Mouse (Mus musculus) intestine, postnatal 0 days (tissue): Measurements from ENCODE around the gene Olfr1046. TPM values are rescaled to one million over a fixed set of nuclear protein-coding genes. Genes with fewer than 3 reads are reported as not detected.
"Not testable (repeated sequence)": the region's sequence is repeated elsewhere in the genome, so short reads cannot be mapped to it uniquely, and the experiment has no call there.

Experiments
- ATAC-seq: fragments of 200-750 bp; cut with Nextera tagmentation; 2 replicates; pipeline ENCODE4 v1.8.0; 2017; ENCODE audit warnings: mild to moderate bottlenecking, moderate TSS enrichment, moderate library complexity
- H3K27ac ChIP-seq: fragments of 300-500 bp; sonication (generic); 2 replicates; pipeline ENCODE4 v1.5.1; 2014; ENCODE audit warnings: mild to moderate bottlenecking, low read depth, low read length, moderate library complexity
- H3K27me3 ChIP-seq: fragments of 300-500 bp; sonication (generic); replicated peaks from 2 replicates; pipeline ENCODE4 v1.6.1; 2014; ENCODE audit warnings: low read length, mixed read lengths; ENCODE audit not compliant: control insufficient read depth, insufficient read depth
- H3K36me3 ChIP-seq: fragments of 300-500 bp; sonication (generic); 2 replicates; pipeline ENCODE4 v1.6.1; 2014; ENCODE audit warnings: mild to moderate bottlenecking, moderate library complexity; ENCODE audit not compliant: control insufficient read depth, insufficient read depth
- H3K4me1 ChIP-seq: fragments of 300-500 bp; sonication (generic); replicated peaks from 2 replicates; pipeline ENCODE4 v1.6.1; 2014; ENCODE audit warnings: antibody characterized with exemption, low read length, mixed read lengths; ENCODE audit not compliant: control insufficient read depth, insufficient read depth
- H3K4me2 ChIP-seq: fragments of 300-500 bp; sonication (generic); replicated peaks from 2 replicates; pipeline ENCODE4 v1.6.1; 2014; ENCODE audit warnings: low read depth, mild to moderate bottlenecking, moderate library complexity
- H3K4me3 ChIP-seq: fragments of 300-500 bp; sonication (generic); 2 replicates; pipeline ENCODE4 v1.5.1; 2014; ENCODE audit warnings: low read depth, low read length
- H3K9ac ChIP-seq: fragments of 300-500 bp; sonication (generic); 2 replicates; pipeline ENCODE4 v1.6.1; 2014; ENCODE audit warnings: mild to moderate bottlenecking, low read depth, low read length
- H3K9me3 ChIP-seq: fragments of 300-500 bp; sonication (generic); 2 replicates; pipeline ENCODE4 v1.6.1; 2016; ENCODE audit warnings: mixed run types; ENCODE audit not compliant: control insufficient read depth
- CTCF ChIP-seq: sonication (generic); IDR thresholded peaks from 2 replicates; pipeline ENCODE4 v1.5.1; 2016; ENCODE audit warnings: low read depth, mild to moderate bottlenecking, control low read depth, antibody characterized with exemption, moderate library complexity
- whole genome bisulfite sequencing: fragments of 180-500 bp; shearing (Covaris S2); extraction: QIAGEN DNeasy Blood & Tissue Kit; methylation state at CpG from one replicate; pipeline ENCODE4 v1.1.7; 2014; 5-methylcytosine and 5-hydroxymethylcytosine counted together
- polyA plus RNA-seq: library from polyadenylated mRNA; unstranded; fragments of >200 nt; fragmentation: Nextera tagmentation; extraction: Ambion mirVana; gene quantifications from 2 replicates; pipeline ENCODE4 v1.2.1, GENCODE M21; 2015

The Olfr1046 gene
- polyA plus RNA-seq, 1 experiment from 2014 or later: not detected

DNA sequence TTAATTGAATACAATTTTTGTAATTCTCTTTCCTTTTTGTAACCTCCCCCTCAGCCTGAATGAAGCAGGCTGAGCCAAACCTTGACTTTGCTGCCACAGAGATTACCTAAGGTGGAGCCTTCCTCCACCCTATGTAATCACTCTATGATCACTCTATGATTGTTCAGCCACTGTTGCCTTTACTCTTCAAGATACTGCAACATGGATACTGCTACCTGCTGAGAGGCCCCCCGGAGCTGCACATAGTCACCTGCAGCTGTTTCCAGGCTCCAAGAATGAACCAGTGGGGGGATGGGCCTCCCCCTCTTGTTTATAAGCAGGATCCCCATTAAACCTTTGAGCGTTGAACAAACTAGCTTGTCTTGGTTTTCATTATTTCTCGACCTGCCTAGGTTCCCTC, 39.2 kb downstream of the Olfr1046 start:
- Histone ChIP-seq H3K27me3 (no peaks in the 10 kb centered on the region), H3K9me3 (no peaks in the 10 kb centered on the region), H3K27ac (no peak overlapping the region), H3K9ac (no peak overlapping the region), H3K36me3 (no peaks in the 10 kb centered on the region), H3K4me1 (no peaks in the 10 kb centered on the region), H3K4me2 (no peak overlapping the region), H3K4me3 (no peak overlapping the region)
- no peak for TF ChIP-seq CTCF
- ATAC-seq: no peak
- WGBS: 74% methylated on average over 3 of the region's 3 CpGs

DNA sequence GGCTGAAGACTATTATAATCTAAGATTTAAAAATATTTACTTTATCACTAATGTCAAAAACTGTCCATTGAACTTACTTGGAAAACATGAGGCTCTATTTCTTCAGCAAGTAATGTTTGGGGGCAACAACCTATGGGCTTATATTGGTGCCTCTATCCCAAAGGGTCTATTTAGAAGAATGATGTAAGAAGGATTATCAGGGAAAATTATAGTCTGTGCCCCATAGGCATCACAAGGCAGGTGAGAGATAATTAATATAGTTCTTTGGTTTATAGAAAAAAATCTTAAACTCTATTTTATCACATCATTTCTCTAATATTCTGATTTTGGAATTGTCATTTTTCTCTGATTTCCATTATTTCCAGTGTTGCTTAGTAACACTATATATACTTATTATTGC, 41.4 kb downstream of the Olfr1046 start, which contains the start of gene Olfr1044:
Gene Olfr1044, minus strand, starts transcription at position 101 of the 400 bp plus-strand sequence.
- Histone ChIP-seq H3K4me3 (no peak within 1 kb of the TSS), H3K9me3 (no peaks in the 10 kb centered on the region), H3K36me3 (no peaks in the 10 kb centered on the region), H3K4me2 (no peak within 1 kb of the TSS), H3K27me3 (no peaks in the 10 kb centered on the region), H3K4me1 (no peaks in the 10 kb centered on the region), H3K27ac (no peak within 1 kb of the TSS), H3K9ac (no peak within 1 kb of the TSS)
- ATAC-seq: no peak
- TF ChIP-seq CTCF: no peak

DNA sequence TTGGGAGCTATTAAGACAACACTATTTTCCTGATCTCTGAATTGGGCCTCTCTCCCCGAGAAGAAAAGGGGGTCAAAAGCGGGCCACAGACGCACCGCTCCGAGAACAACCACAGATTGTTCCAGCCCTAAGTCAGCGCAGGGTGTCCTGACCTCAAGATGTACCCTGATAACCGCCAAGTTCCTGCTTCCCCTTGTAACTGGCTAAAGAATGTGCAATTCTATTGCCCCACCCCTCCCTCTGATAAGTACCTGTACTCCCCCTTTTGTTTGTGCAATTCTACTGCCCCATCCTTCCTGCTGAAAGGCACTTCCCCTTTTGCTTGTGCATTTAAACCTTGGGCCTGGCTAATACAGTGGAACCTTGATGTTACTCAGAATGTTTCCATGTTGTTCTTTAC, 43.7 kb downstream of the Olfr1046 start:
- H3K9me3 ChIP-seq, H3K36me3 ChIP-seq, H3K4me3 ChIP-seq, ATAC-seq, H3K4me2 ChIP-seq, H3K27me3 ChIP-seq, H3K4me1 ChIP-seq, H3K9ac ChIP-seq, H3K27ac ChIP-seq: not testable (repeated sequence)
- WGBS: 69% methylated on average over 7 of the region's 7 CpGs

DNA sequence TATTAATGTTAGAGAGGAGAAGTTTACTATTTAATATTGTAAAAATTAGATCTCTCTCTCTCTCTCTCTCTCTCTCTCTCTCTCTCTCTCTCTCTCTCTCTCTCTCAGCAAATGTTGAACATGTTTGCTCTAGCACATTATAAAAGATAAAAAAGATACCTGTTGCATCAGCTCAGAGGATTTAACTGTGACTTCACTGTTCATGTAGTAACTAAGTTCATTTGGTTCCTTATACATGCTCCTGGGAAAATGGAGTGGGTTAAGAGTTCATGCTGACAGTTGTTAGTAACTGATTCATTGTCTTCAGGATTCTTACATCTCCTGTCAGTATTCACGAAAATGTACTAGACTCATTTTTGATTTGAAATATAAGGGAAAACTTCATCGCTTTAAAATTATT, 51.7 kb downstream of the Olfr1046 start, which contains the start of gene Olfr1043:
Gene Olfr1043, minus strand, starts transcription at position 101 of the 400 bp plus-strand sequence.
- TF ChIP-seq CTCF: no peak
- H3K27ac ChIP-seq: no peak within 1 kb of the TSS
- no peaks in the 10 kb centered on the region for H3K36me3 ChIP-seq
- 86% methylated on average over 2 of the region's 2 CpGs for WGBS
- ATAC-seq: no peak
- H3K4me3 ChIP-seq: no peak within 1 kb of the TSS
- H3K9ac ChIP-seq: no peak within 1 kb of the TSS
- no peaks in the 10 kb centered on the region for H3K9me3 ChIP-seq
- H3K4me1 ChIP-seq: no peaks in the 10 kb centered on the region
- H3K4me2 ChIP-seq: no peak within 1 kb of the TSS
- no peaks in the 10 kb centered on the region for H3K27me3 ChIP-seq

Other genes with a start within 250 kb of the Olfr1046 start
- not detected in 2 replicates for gene Olfr1029, start 245.4 kb downstream of the Olfr1046 start, polyA plus RNA-seq
- gene Olfr1030, start 240.0 kb downstream of the Olfr1046 start, polyA plus RNA-seq: not detected in 2 replicates
- gene Olfr1031, start 229.0 kb downstream of the Olfr1046 start, polyA plus RNA-seq: not detected in 2 replicates
- gene Olfr1032, start 213.8 kb downstream of the Olfr1046 start, polyA plus RNA-seq: not detected in 2 replicates
- gene Olfr1033, start 198.7 kb downstream of the Olfr1046 start, polyA plus RNA-seq: 1.3 and 1.5 TPM in 2 replicates
- gene Olfr1034, start 173.5 kb downstream of the Olfr1046 start, polyA plus RNA-seq: 0.03 TPM in 1 of 2 replicates, not detected in the other
- gene Olfr1036, start 145.3 kb downstream of the Olfr1046 start, polyA plus RNA-seq: not detected in 2 replicates
- gene Olfr1037, start 131.9 kb downstream of the Olfr1046 start, polyA plus RNA-seq: not detected in 2 replicates
- gene Olfr1039, start 83.4 kb downstream of the Olfr1046 start, polyA plus RNA-seq: not detected in 2 replicates
- not detected in 2 replicates for gene Olfr1040, start 72.6 kb downstream of the Olfr1046 start, polyA plus RNA-seq
- gene Olfr1042, start 57.5 kb downstream of the Olfr1046 start, polyA plus RNA-seq: not detected in 2 replicates
- not detected in 2 replicates for gene Olfr1043, start 51.8 kb downstream of the Olfr1046 start, polyA plus RNA-seq
- gene Olfr1044, start 41.5 kb downstream of the Olfr1046 start, polyA plus RNA-seq: not detected in 2 replicates
- gene Olfr52, start 33.6 kb downstream of the Olfr1046 start, polyA plus RNA-seq: not detected in 2 replicates
- gene Olfr1045, start 16.3 kb downstream of the Olfr1046 start, polyA plus RNA-seq: not detected in 2 replicates
- not detected in 2 replicates for gene Olfr1047, start 12.1 kb upstream of the Olfr1046 start, polyA plus RNA-seq
- not detected in 2 replicates for gene Olfr1048, start 21.0 kb upstream of the Olfr1046 start, polyA plus RNA-seq
- not detected in 2 replicates for gene Olfr1049, start 39.0 kb upstream of the Olfr1046 start, polyA plus RNA-seq
- gene Olfr1051, start 59.8 kb upstream of the Olfr1046 start, polyA plus RNA-seq: not detected in 2 replicates
- gene Olfr1052, start 73.1 kb upstream of the Olfr1046 start, polyA plus RNA-seq: not detected in 2 replicates
- not detected in 2 replicates for gene Olfr1053, start 96.0 kb upstream of the Olfr1046 start, polyA plus RNA-seq
- gene Olfr1054, start 116.1 kb upstream of the Olfr1046 start, polyA plus RNA-seq: not detected in 2 replicates
- gene Olfr1055, start 131.0 kb upstream of the Olfr1046 start, polyA plus RNA-seq: not detected in 2 replicates
- gene Olfr1056, start 143.2 kb upstream of the Olfr1046 start, polyA plus RNA-seq: not detected in 2 replicates
- gene Olfr1057, start 159.1 kb upstream of the Olfr1046 start, polyA plus RNA-seq: not detected in 2 replicates
- gene Olfr1058, start 169.2 kb upstream of the Olfr1046 start, polyA plus RNA-seq: not detected in 2 replicates
- not detected in 2 replicates for gene Olfr1061, start 194.7 kb upstream of the Olfr1046 start, polyA plus RNA-seq
- gene Olfr1062, start 207.4 kb upstream of the Olfr1046 start, polyA plus RNA-seq: not detected in 2 replicates
- not detected in 2 replicates for gene Olfr1065, start 231.3 kb upstream of the Olfr1046 start, polyA plus RNA-seq
- not detected in 2 replicates for gene Olfr1066, start 237.0 kb upstream of the Olfr1046 start, polyA plus RNA-seq